Mouse (Mus musculus): ENCODE measurements around the gene Ccdc57. TPM values are rescaled to one million over a fixed set of nuclear protein-coding genes. Genes with fewer than 3 reads are reported as not detected.
"Not testable (repeated sequence)": the region's sequence is repeated elsewhere in the genome, so short reads cannot be mapped to it uniquely, and the experiment has no call there.

Gene Ccdc57
- total RNA-seq, 2 experiments from 2014 or later, result 7.3 to 7.4 TPM

DNA sequence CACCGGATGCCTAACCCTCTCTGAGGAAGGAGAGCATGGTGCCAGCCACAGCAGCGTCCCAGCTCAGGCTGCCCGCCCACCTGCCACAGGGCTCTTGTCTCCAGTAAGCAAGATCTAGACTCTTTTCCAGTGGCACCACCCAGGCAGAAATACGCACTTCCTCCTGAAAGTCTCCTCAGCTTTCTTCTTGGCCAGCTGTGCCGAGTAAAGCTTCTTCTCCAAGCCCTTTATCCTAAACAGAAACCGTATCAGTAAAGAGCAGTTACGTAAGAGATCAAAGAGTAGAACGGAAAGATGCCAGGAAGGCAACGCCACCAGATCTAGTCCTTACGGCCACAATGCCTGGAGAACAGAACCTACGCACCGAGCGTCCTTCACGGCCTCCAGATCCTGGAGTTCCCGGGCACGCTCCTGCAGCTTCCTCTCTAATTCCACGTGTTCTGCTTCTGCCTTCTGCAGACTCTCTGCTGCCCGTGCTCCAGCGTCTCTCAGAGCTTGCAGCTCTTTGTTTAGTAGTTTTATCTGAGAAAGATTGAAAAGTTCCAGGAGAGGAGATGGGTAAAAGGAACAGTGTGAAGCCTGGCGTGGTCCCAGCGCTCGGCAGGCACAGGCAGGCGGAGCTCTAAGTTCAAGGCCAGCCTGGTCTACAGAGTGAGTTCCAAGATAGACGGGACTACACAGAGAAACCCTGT lies 29.4 kb downstream of the Ccdc57 start:
- DNase-seq (ENCODE audit: low spot score in 2 of 2), result no peak

DNA sequence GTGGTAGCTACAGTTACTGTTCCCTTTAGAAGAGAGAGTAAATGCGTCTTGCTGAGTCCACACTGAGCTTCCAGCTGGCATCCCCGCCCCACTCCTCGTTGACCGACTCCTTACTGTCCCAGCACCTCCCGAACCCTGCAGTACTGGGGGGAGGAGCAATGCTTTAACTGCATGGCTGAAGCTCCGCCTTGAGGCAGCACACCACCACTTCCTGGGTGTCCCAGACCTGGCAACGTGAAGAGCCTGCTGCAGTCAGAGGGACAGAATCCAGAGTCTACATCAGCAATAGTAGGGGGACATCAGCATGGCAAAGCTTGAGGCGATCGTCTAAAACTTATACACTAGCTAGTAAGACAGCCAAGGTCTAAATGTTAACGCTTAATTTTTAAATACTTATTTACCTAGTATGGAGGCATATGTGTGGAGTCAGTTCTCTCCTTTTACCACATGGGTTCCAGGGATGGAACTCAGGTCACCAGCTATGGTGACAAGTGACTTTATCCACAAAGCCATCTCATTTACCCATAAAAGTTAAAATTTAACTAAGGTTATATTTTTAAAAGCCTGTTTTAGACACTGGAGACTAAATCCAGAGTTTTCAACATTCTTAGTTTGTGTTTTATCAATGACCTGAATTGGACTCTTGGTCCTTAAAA lies 30.1 kb downstream of the Ccdc57 start:
- no peak for DNase-seq (ENCODE audit: low spot score in 2 of 2)

DNA sequence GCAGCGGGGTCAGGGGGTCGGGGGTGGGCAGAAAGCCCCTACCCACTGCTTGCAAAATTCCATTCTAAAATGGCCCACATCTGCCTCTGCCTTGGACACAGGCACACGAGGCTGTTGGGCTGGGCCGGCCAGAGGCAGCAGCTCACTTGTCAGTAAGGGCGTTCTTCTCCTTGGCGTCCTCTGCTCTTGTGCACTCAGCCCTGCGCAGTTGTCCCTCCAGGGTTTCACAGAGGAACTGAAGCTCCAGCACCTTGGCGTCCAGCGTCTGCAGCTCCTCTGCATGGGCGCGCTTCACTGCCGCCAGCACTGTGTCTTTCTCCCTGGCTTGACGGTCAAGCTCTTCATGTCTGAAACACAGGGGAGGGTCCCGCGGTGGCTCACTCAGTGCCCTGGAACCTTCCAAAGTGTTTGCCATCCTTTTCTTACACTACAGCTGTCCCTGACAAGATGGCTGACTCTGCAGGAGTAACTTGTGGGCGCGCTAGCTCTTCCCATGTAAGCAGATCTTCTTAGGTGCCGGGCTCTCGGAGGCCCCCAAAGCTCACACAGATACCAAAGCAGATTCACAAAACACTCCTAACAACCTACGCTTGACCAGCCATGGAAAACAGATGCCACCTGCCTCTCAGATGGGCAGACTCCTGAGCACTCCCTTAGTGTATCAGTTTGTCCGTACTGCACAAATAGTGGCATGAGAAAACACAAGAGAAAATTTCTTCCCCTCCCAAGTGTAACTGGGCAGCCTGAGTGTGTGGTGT lies 30.8 kb downstream of the Ccdc57 start:
- no peak for DNase-seq (ENCODE audit: low spot score in 2 of 2)

DNA sequence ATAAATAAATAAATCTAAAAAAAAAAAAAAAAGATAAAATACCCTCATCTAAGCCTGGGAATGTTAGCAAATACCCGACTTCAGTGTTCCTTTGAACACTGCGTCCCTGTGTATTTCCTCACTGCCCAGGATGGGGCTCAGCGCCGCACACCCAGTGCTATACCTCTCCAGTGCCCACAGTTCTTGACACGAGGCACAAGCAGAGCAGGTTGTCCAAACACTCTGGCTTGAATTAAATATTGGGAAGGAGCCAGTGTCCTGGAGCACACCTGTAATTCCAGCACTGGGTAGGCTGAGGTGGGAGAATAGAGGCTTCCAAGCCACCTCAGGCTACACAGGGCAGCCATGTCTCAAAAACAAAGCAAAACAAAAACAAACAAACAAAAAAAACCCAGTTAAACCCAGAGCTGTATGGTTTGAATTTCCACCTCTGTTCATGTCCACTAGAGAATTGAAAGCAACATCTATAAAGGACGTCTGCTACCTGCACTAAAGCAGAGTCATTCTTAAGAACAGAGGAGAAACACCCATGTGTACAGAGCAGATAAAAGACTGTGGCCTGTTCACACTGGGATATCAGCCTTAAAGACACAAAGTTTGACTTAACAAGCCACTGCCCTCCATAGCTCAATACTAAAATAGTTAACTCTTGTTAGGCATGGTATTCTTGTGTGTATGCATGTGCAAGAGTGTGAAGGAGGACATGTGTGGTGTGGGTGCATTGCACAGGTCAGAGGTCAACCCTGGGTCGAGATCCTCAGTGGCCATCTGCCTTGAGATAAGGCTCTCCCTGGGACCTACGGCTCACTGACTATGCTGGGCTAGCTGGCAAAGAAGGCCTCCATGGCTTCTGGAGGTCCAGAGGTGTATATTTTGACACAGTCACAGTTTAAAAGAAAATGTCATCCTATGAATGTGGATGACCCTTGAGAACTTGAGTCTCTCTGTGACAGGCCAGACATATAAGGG lies 32.1 kb downstream of the Ccdc57 start:
- no peak for DNase-seq (ENCODE audit: low spot score in 2 of 2)

DNA sequence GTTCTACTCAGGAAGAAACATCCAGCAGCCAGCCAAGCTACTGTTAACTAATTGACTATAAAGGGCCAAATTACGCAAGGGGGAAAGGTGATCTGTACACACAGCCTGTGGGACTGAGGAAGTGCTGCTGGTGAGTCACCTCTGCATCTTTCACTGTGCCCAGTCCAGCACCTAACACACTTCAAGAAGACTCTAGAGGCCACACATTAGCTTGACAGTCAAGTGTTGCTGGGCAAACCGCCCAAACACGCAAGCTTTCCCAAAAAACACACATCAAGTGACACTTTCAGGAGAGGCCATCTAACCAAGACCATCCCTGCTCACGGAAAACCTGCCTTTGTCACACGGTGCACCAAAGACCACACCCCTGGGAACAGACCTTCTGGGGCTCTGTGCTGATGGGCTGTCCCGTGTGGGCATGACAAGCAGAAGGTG lies 34.5 kb downstream of the Ccdc57 start:
- no peak for DNase-seq (ENCODE audit: low spot score in 2 of 2)

DNA sequence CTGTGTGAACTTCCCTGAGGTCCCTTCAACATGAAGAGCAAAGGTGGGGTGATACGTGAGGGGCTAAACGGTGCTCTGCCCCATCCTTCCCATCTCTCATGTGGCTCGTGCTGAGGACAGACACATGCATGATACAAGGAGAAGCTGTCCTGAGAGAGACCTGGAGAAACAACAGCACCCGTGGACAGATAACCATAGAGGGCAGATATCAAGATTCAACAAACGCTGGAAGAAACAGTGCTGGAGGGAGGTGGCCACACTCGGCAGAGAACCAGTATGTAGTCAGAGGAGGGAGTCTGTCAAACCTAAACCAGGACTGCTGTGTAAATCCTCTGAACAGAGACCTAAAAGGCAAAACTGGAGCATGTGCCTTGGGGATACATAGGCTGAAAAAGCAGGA lies 37.2 kb downstream of the Ccdc57 start:
- DNase-seq (ENCODE audit: low spot score in 2 of 2), result no peak

DNA sequence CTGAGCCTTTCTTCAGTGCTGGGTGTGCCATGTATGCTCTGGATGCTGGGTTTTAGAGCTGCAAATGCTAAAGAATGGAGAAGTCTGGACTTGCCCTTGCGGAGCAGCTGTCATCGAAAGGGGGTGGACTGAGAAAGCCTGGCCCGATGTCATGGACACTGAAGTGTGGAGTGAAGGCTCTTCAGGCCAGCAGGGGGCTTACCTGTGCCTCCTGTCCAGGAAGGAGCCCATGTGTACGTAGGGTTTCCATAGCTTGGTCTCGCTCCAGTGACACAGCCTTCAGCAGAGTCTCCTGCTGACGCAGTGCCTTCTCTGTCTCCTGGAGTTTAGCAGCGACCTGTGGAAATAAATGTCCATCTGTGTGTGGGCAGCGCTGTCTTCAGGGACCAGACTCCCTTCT lies 38.3 kb downstream of the Ccdc57 start:
- no peak for DNase-seq (ENCODE audit: low spot score in 2 of 2)

DNA sequence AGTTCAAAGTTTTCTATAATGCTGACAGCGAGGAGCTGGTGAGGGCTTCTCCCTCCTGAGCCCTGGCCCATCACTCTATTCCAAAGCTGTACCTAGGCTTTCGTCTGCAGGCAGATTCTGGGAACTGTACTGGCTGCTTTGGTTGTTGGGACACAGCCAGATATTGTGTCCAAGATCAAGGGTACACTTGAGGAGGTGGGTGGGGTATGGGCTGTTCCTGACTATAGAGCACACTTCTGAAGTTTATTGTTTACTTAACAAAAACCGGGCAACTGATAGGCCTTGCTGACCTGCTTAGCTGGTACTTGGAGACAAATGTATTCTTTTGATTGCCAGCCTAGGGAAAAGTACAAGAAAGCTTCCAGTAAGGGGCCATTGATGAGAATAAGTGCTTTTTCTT lies 43.5 kb downstream of the Ccdc57 start:
- no peak for DNase-seq (ENCODE audit: low spot score in 2 of 2)

DNA sequence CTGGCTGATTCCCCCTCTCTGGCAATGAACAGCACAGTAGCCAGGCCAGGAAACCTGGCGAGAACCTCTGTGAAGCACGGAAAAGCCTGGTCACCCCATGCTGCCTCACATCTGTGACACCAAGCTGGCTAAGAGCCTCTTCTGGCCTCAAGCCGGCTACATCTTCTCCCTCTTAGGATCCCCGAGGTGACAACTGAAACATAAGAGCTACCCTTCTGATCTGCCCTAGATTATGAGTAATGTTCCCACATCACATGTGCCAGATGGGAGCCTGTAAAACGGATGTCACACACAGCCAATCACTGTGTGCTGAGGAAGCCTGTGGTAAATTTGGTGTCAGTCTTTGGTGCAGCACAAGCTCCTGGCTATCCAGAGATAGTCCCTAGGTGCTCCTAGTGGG lies 44.0 kb downstream of the Ccdc57 start:
- no peak for DNase-seq (ENCODE audit: low spot score in 2 of 2)

DNA sequence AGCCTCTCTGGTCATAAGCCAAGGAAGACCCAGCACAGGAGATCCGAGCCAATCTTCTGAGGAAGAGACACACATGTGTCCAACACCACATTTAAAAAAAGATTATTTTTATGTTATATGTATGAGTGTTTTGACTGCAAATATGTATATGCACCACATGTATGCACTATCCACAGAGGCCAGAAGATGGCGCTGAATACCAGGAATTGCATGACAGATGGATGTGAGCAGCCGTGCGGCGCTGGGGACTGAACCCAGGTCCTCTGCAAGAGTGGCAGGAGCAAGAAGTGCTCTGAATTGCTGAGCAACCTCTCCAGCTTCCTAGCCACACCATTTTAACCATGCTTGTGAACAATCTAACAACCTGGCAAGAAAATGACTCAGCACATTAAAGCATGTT lies 45.2 kb downstream of the Ccdc57 start:
- DNase-seq (ENCODE audit: low spot score in 2 of 2), result no peak

DNA sequence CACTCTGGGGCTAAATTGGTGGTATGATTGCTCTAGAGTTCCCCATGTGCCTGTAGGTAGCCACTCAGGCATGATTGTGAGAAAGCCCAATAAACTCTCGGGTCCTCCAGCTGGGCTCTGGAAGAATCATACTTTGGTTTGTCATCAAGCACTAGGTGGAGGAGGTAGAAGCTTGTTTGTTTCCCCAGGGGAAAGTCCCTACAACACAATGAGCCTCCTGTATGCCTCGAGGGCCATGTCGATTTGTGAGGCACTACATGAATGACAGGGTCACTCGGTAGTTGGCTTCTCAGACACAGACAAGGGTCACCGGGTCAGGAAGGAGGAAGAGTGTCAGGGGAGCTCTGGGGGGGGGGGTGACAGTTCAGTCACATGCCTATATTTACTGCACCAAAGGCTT lies 46.2 kb downstream of the Ccdc57 start:
- no peak for DNase-seq (ENCODE audit: low spot score in 2 of 2)

DNA sequence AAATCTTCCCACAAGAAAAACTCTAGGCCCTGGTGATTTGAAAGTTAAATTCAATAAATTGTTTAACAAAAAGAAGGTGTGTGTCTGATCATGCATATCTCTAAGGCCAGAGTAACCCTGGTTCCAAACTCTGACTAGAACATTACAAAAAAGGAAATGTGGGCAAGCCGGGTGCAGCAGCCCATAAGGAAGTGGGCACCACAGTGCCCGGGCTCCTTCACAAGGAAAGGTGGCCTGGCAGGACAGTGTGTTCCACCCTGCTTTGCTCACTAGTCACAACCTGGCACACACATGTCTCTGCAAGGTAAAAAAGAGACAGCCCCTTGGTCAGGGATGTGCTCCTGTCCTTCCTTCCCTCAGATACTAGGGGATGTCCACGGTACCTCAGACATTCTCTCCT lies 49.1 kb downstream of the Ccdc57 start:
- no peak for DNase-seq (ENCODE audit: low spot score in 2 of 2)

DNA sequence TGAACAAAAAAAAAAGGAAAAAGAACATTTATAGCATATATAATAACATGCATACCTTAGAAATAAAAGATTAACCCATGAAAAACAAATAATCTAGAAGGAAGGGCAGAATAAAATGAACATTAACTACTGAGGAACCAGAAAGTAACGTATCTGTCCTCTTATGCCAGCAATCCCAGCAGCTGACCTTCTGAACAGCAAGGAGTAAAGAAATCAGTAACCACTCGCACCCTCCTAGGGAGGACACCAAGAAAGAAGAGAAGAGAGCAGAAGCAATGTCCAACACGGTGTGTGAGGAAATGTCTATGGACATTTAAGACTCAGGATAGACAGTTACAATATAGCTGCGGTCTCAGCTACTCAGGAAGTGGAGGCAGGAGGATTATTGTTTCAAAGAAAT lies 49.7 kb downstream of the Ccdc57 start:
- no peak for DNase-seq (ENCODE audit: low spot score in 2 of 2)

DNA sequence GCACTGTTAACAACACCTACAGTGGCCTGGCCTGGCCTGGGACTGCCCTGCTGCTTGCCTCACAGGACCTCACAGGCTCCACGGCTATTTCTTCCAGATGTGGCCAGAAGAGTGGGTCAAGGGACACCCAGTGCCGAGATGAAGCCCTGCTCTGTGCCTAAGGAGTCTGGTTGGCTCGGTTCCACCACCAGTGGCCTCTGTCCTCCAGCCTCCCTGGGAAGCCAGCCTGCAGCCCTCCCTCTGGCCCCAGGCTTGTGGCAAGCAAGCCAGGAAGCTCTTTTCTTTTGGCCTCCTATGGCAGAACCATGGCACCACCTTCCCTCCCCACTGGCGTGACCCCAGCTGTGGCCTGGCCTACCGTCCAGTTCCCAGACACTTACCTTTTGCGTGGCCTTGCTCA lies 59.5 kb downstream of the Ccdc57 start:
- DNase-seq (ENCODE audit: low spot score in 2 of 2), result peak; percentile 25 to 35

DNA sequence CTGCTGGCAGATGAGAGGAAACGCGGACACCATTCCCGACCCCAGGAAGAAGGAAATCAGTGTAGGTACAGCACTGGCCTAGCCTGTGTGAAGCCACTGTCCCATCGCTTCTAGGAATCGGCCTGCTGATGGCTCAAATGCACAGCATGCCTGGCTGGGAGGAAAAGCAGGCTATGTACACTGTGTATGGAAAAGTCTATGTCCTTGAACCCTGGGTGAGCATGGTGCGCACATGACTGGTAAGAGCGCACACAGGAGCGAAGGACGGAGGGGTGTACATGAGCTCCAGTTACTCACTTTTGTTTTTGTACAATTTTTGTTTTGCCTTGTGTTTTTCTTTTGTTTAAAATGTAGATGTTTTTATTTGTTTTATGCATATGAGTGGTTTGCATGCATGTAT lies 61.2 kb downstream of the Ccdc57 start:
- DNase-seq (ENCODE audit: low spot score in 2 of 2), result no peak

DNA sequence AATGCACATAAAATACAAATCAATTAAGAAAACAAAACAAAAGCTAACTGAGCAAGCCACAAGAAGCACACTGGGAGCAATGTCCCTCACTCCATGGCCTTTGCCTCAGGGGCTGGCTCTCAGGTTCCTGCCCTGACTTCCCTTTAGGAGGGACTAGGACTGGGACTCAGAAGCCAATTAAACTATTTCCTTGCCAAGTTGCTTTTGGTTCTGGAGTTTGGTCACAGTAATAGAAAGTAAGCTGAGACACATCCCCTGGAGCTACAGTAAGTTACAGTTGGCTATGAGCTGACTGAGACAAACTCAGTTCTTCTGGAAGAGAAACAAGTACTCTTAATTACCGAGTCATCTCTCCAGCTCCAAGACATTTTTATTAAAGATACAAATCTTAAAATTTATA lies 66.9 kb downstream of the Ccdc57 start:
- DNase-seq (ENCODE audit: low spot score in 2 of 2), result no peak

DNA sequence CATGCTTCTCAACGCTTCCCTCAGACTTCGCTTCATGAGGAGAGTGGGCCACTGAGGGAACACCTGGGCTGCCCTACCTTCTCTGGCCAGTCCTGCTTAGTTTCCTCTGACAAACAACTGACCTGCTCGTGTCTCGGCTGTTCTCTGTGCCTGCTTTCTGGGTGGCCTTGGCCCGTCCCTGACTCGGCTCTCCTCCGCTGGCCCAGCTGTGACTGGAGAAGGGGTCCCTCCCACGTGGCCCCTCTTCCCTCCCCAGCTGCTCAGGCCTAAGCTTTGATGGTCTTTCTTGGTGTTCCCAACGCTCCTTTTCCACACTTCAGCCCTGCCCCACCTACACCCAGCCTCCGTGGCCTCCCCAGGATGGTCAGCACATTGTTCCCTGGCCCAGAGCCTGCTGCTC lies 69.9 kb downstream of the Ccdc57 start:
- DNase-seq (ENCODE audit: low spot score in 2 of 2), result no peak

DNA sequence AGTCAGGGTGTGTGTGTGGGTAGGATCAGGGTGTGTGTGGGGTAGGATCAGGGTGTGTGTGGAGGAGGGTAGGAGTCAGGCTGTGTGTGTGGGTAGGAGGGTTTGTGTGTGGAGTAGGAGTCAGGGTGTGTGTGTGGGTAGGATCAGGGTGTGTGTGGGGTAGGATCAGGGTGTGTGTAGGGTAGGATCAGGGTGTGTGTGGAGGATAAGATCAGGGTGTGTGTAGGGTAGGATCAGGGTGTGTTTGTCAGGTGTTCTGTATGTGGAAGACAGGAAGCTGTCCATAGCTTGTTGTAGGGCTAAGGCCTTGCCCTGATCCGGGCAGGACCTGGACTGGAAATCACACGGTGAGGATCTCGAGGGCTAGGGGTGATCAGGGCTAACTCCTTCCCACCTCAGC lies 76.7 kb downstream of the Ccdc57 start:
- not testable (repeated sequence) for DNase-seq (ENCODE audit: low spot score in 2 of 2)

DNA sequence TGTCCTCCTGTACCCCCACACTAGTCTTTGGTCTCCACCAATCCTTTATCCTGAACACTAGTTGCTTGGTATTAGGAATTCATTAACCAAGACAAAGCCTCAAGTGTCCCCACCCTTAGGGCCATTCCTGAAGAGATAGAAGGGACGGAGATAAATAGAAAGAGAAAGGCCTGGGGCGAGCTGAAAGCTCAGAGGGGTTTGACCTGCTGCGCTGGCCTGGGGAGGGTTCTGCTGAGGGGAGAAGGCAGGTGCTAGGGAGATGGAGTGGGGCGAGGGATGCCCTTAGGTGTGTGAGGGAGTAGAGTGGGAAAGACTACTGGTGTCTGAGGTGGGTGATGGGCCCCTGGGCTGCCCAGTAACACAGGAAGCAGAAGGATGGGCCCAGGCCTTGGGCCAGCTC lies 78.9 kb downstream of the Ccdc57 start:
- no peak for DNase-seq (ENCODE audit: low spot score in 2 of 2)

DNA sequence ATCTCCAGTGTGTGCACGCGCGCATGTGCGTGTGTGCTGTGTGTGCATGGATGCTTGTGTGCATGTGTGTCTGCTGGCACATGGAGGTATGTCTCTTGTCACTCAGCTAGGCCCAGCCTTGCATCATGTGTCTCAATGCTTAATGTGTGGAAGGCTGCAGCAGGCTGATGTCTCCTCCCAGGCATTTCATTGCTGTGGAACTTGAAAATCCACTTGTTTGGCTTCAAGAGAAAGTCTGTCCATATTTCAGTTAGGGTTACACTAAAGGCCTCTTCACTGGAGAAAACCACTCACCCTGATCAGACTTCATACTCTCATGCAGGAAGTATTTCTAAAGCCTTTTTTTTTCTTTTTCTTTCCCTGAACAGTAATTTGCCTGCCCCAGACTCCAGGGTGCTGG lies 79.5 kb downstream of the Ccdc57 start:
- DNase-seq (ENCODE audit: low spot score in 2 of 2), result no peak

Measured in layer of hippocampus, postnatal 10 days (tissue).